Mouse (Mus musculus) small intestine, adult 2 months (tissue): ENCODE results near the gene Gucy2g. TPM values are rescaled to one million over a fixed set of nuclear protein-coding genes. Genes with fewer than 3 reads are reported as not detected.

Experiments used
- H3K27ac ChIP-seq: fragments of 200-500 bp; 2 replicates; pipeline ENCODE4 v1.5.1; 2012; ENCODE audit warnings: low read depth, low read length, control low read depth, inconsistent platforms; ENCODE audit not compliant: insufficient read depth
- H3K27me3 ChIP-seq: fragments of 200-500 bp; 2 replicates; pipeline ENCODE4 v1.6.1; 2012; ENCODE audit warnings: mild to moderate bottlenecking, moderate library complexity, low read length, inconsistent platforms; ENCODE audit not compliant: control insufficient read depth, insufficient read depth
- H3K36me3 ChIP-seq: fragments of 200-500 bp; 2 replicates; pipeline ENCODE4 v1.6.1; 2012; ENCODE audit warnings: mild to moderate bottlenecking, low read length, control low read depth, inconsistent platforms; ENCODE audit not compliant: control insufficient read depth, insufficient read depth
- H3K4me1 ChIP-seq: fragments of 200-500 bp; 2 replicates; pipeline ENCODE4 v1.6.1; 2012; ENCODE audit warnings: low read length, inconsistent platforms, mixed read lengths; ENCODE audit not compliant: control insufficient read depth, insufficient read depth, insufficient read length
- H3K4me3 ChIP-seq: fragments of 200-500 bp; 2 replicates; pipeline ENCODE4 v1.5.1; 2012; ENCODE audit warnings: low read depth, mild to moderate bottlenecking, control low read depth, inconsistent platforms, low read length, moderate library complexity
- CTCF ChIP-seq: fragments of 200-500 bp; IDR thresholded peaks from 2 replicates; pipeline ENCODE4 v1.5.1; 2012; ENCODE audit warnings: low read depth, mild to moderate bottlenecking, control low read depth, inconsistent platforms, low read length, moderate library complexity, mixed read lengths; ENCODE audit not compliant: insufficient replicate concordance, insufficient read length; ENCODE audit errors: extremely low read depth
- POLR2A ChIP-seq: fragments of 200-500 bp; IDR thresholded peaks from 2 replicates; pipeline ENCODE4 v1.6.1; 2012; ENCODE audit warnings: low read depth, mild to moderate bottlenecking, control low read depth, inconsistent platforms, low read length, moderate library complexity
- WGBS: fragments of 180-500 bp; shearing (Covaris S2); methylation state at CpG from one replicate; pipeline ENCODE4 v1.1.7; 2018; 5-methylcytosine and 5-hydroxymethylcytosine counted together
- polyA plus RNA-seq: library from polyadenylated mRNA; depleted of rRNA; stranded (reverse); fragments of >200 nt; gene quantifications from 2 replicates; pipeline ENCODE4 v1.2.3, GENCODE M21; 2012

Gucy2g gene
- polyA plus RNA-seq, 1 experiment = 0.03 TPM

GRCm38 (mm10) chr19:55231081-55231480 lies 10.0 kb downstream of the Gucy2g start:
- TF ChIP-seq POLR2A (no peak), CTCF (no peak)
- Histone ChIP-seq H3K36me3 (no peaks in the 10 kb centered on the region), H3K4me1 (peaks cover 2% of the 10 kb centered on the region; the same call in 1 of the 2 replicates), H3K27me3 (no peaks in the 10 kb centered on the region), H3K4me3 (no peak overlapping the region), H3K27ac (no peak overlapping the region)
- WGBS = 78% methylated on average over 10 of the region's 10 CpGs

GRCm38 (mm10) chr19:55227135-55227534 lies 13.9 kb downstream of the Gucy2g start:
- TF ChIP-seq CTCF = peak; percentile 19; the same call in 1 of the 2 replicates
- TF ChIP-seq POLR2A = no peak
- Histone ChIP-seq H3K27ac (no peak overlapping the region), H3K36me3 (no peaks in the 10 kb centered on the region), H3K4me1 (peaks cover 2% of the 10 kb centered on the region; the same call in 1 of the 2 replicates), H3K27me3 (no peaks in the 10 kb centered on the region), H3K4me3 (no peak overlapping the region)
- 69% methylated on average over 7 of the region's 7 CpGs for WGBS

GRCm38 (mm10) chr19:55226621-55227020 lies 14.4 kb downstream of the Gucy2g start:
- no peak for TF ChIP-seq CTCF

GRCm38 (mm10) chr19:55222268-55222667 lies 18.8 kb downstream of the Gucy2g start:
- H3K27me3 ChIP-seq = no peaks in the 10 kb centered on the region
- no peaks in the 10 kb centered on the region for H3K36me3 ChIP-seq
- no peak overlapping the region for H3K4me3 ChIP-seq
- H3K27ac ChIP-seq = no peak overlapping the region
- no peaks in the 10 kb centered on the region for H3K4me1 ChIP-seq
- no peak for TF ChIP-seq POLR2A
- TF ChIP-seq CTCF = no peak
- 88% methylated on average over 9 of the region's 9 CpGs for WGBS

More at GRCm38 (mm10) chr19:55226621-55227020, 14.4 kb downstream of the Gucy2g start:
- Histone ChIP-seq H3K4me3 (no peak overlapping the region), H3K4me1 (no peaks in the 10 kb centered on the region), H3K27me3 (no peaks in the 10 kb centered on the region), H3K27ac (no peak overlapping the region), H3K36me3 (no peaks in the 10 kb centered on the region)
- WGBS = 77% methylated on average over 5 of the region's 5 CpGs

- WGBS = 69% methylated on average over 6 of the region's 6 CpGs
- Histone ChIP-seq H3K27me3 (no peaks in the 10 kb centered on the region), H3K36me3 (no peaks in the 10 kb centered on the region), H3K27ac (no peak overlapping the region), H3K4me1 (no peaks in the 10 kb centered on the region), H3K4me3 (no peak overlapping the region)
- no peak for TF ChIP-seq POLR2A
- TF ChIP-seq CTCF = no peak
Observed at GRCm38 (mm10) chr19:55221208-55221607, 19.8 kb downstream of the Gucy2g start.

- 74% methylated on average over 8 of the region's 8 CpGs for WGBS
- Histone ChIP-seq H3K4me1 (no peaks in the 10 kb centered on the region), H3K27ac (no peak overlapping the region), H3K36me3 (no peaks in the 10 kb centered on the region), H3K27me3 (no peaks in the 10 kb centered on the region), H3K4me3 (no peak overlapping the region)
- TF ChIP-seq CTCF (no peak), POLR2A (no peak)
Observed at GRCm38 (mm10) chr19:55219359-55219758, 21.7 kb downstream of the Gucy2g start.

GRCm38 (mm10) chr19:55218741-55219221 lies 22.3 kb downstream of the Gucy2g start:
- Histone ChIP-seq H3K36me3 (no peaks in the 10 kb centered on the region), H3K27ac (no peak overlapping the region), H3K4me1 (no peaks in the 10 kb centered on the region), H3K27me3 (no peaks in the 10 kb centered on the region), H3K4me3 (peak overlapping the region; percentile 55)
- 35% methylated on average over 12 of the region's 12 CpGs for WGBS
- TF ChIP-seq CTCF = no peak
- no peak for TF ChIP-seq POLR2A
